Mouse (Mus musculus) R1 (cell line): ENCODE results near the gene C2cd4b.

Experiments
- DNase-seq: peaks from one replicate; pipeline ENCODE4 v3.0.0-alpha.2; 2018; ENCODE audit warnings: low read depth, low spot score

The C2cd4b gene

GRCm38 (mm10) chr9:67759163-67759955 is at the start of gene C2cd4b:
C2cd4b (plus strand) TSS chr9:67759437.
- peak; percentile 91 for DNase-seq

- peak; percentile 77 for DNase-seq
These were observed 48.0 kb upstream of the C2cd4b start for GRCm38 (mm10) chr9:67711051-67711877.

GRCm38 (mm10) chr9:67712146-67712545 is 47.1 kb upstream of the C2cd4b start:
- DNase-seq: no peak

- DNase-seq: no peak
These were observed 42.2 kb upstream of the C2cd4b start for GRCm38 (mm10) chr9:67717081-67717480.

GRCm38 (mm10) chr9:67718596-67718995 is 40.6 kb upstream of the C2cd4b start:
- DNase-seq: no peak

GRCm38 (mm10) chr9:67720150-67720549 is 39.1 kb upstream of the C2cd4b start:
- DNase-seq: no peak

- no peak for DNase-seq
These were observed 36.9 kb upstream of the C2cd4b start for GRCm38 (mm10) chr9:67722378-67722777.

GRCm38 (mm10) chr9:67725196-67725595 is 34.0 kb upstream of the C2cd4b start:
- no peak for DNase-seq

- DNase-seq: peak; percentile 41
These were observed 25.5 kb upstream of the C2cd4b start for GRCm38 (mm10) chr9:67733716-67734115.

- DNase-seq: peak; percentile 83
These were observed 23.8 kb upstream of the C2cd4b start for GRCm38 (mm10) chr9:67735426-67735825.

- DNase-seq: no peak
These were observed 18.0 kb upstream of the C2cd4b start for GRCm38 (mm10) chr9:67741256-67741655.

- peak; percentile 94 for DNase-seq
These were observed 5.6 kb upstream of the C2cd4b start for GRCm38 (mm10) chr9:67753411-67754182.

GRCm38 (mm10) chr9:67754713-67755112 is 4.5 kb upstream of the C2cd4b start:
- DNase-seq: no peak

GRCm38 (mm10) chr9:67758686-67759085 is 551 bp upstream of the C2cd4b start:
- DNase-seq: peak; percentile 74

- peak; percentile 78 for DNase-seq
These were observed 923 bp downstream of the C2cd4b start for GRCm38 (mm10) chr9:67759956-67760764.

- no peak for DNase-seq
These were observed 1.8 kb downstream of the C2cd4b start for GRCm38 (mm10) chr9:67760991-67761390.

GRCm38 (mm10) chr9:67763326-67763725 is 4.1 kb downstream of the C2cd4b start:
- no peak for DNase-seq

GRCm38 (mm10) chr9:67766405-67766804 is 7.2 kb downstream of the C2cd4b start:
- DNase-seq: no peak

GRCm38 (mm10) chr9:67766948-67767347 is 7.7 kb downstream of the C2cd4b start:
- peak; percentile 80 for DNase-seq

- DNase-seq: no peak
These were observed 9.6 kb downstream of the C2cd4b start for GRCm38 (mm10) chr9:67768843-67769242.

GRCm38 (mm10) chr9:67769401-67769800 is 10.2 kb downstream of the C2cd4b start:
- no peak for DNase-seq
